Mouse (Mus musculus) ES-Bruce4 (cell line): ENCODE results near the gene Muc5b.

ENCODE experiments used
- CTCF ChIP-seq: IDR thresholded peaks from one replicate; pipeline ENCODE4 v1.8.1; 2011; ENCODE audit warnings: low read depth, low read length
- POLR2A ChIP-seq: IDR thresholded peaks from one replicate; pipeline ENCODE4 v1.8.1; 2011; ENCODE audit warnings: low read length; ENCODE audit not compliant: insufficient read depth

GRCm38 (mm10) chr7:141878813-141879212 is 39.9 kb downstream of the Muc5b start:
- TF ChIP-seq POLR2A, result no peak
- no peak for TF ChIP-seq CTCF
